Mouse (Mus musculus): ENCODE measurements around the gene Lipo2. TPM values are rescaled to one million over a fixed set of nuclear protein-coding genes. Genes with fewer than 3 reads are reported as not detected.

Lipo2 gene
- 0.30 TPM for polyA plus RNA-seq (2015; fragmentation: Illumina TruSeq; extraction: RNeasy Lipid Tissue Mini Kit (QIAGEN cat#74804); ENCODE audit: low read depth, low replicate concordance)

DNA sequence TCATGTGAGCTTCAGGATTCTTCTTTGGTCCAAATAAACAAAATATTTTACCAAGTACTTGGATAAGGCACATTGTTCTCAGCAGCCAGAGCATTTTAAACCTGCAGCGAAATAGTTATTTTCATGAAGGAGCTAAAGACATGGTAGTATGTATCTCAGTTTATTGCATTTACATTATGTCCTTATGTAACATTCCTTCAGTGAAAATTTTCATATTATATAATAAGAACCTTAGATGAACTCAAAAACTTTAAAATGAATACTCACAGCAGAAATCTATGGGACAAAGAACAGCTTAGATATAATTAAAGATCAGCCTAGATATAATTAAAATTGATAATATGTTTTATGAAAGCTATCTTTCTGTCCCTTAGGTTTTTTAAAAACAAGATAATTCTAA lies at the start of gene Lipo2:
Gene Lipo2 (minus strand): TSS at position 101 of the 400 bp plus-strand sequence.

GRCm38 (mm10) chr19:33787359-33787758 lies 36.2 kb upstream of the Lipo2 start, which contains the start of gene Lipo1:
TSS of gene Lipo1 (minus strand) at chr19:33787459.

GRCm38 (mm10) chr19:33761287-33762086 lies 10.3 kb upstream of the Lipo2 start, which contains the start of gene Lipo3:
TSS of gene Lipo3 (minus strand) at chr19:33761951.

Other genes with a start within 250 kb of the Lipo2 start
- gene Lipo4, start 233.6 kb downstream of the Lipo2 start, polyA plus RNA-seq (2015; fragmentation: Illumina TruSeq; extraction: RNeasy Lipid Tissue Mini Kit (QIAGEN cat#74804); ENCODE audit: low read depth, low replicate concordance), result not detected
- not detected for gene Gm8978, start 126.1 kb downstream of the Lipo2 start, polyA plus RNA-seq (2015; fragmentation: Illumina TruSeq; extraction: RNeasy Lipid Tissue Mini Kit (QIAGEN cat#74804); ENCODE audit: low read depth, low replicate concordance)
- 9.0 TPM for gene Lipo3, start 10.6 kb upstream of the Lipo2 start, polyA plus RNA-seq (2015; fragmentation: Illumina TruSeq; extraction: RNeasy Lipid Tissue Mini Kit (QIAGEN cat#74804); ENCODE audit: low read depth, low replicate concordance)
- not detected for gene Lipo1, start 36.1 kb upstream of the Lipo2 start, polyA plus RNA-seq (2015; fragmentation: Illumina TruSeq; extraction: RNeasy Lipid Tissue Mini Kit (QIAGEN cat#74804); ENCODE audit: low read depth, low replicate concordance)
- gene Lipf, start 209.8 kb upstream of the Lipo2 start, polyA plus RNA-seq (2015; fragmentation: Illumina TruSeq; extraction: RNeasy Lipid Tissue Mini Kit (QIAGEN cat#74804); ENCODE audit: low read depth, low replicate concordance), result not detected